7 mouse cellular contexts compared by ENCODE assay signal in genomic region chr14:55721700-55722437, GRCm38 (mm10). TPM values are rescaled to one million over a fixed set of nuclear protein-coding genes. Genes with fewer than 3 reads are reported as not detected.
A peak's percentile ranks its signal among the peaks of the same experiment; 100 is the strongest.
DNase-seq lines count a peak whose midpoint lies in the region; ATAC-seq and TF ChIP-seq lines count a peak whose summit lies in the region.

TSS of gene Rabggta (minus strand) at chr14:55722263.

- peaks cover 17% of the 10 kb centered on the region; the same call in 1 of the 2 replicates for H3K36me3 ChIP-seq in embryonic facial prominence, embryonic 12.5 days
- H3K36me3 ChIP-seq in kidney, adult 2 months (ENCODE audit: control insufficient read depth, insufficient read depth, low read length), result no peaks in the 10 kb centered on the region
- peaks cover 26% of the 10 kb centered on the region for H3K36me3 ChIP-seq in limb, embryonic 12.5 days
- H3K36me3 ChIP-seq in midbrain, embryonic 15.5 days (replicated peaks), result no peaks in the 10 kb centered on the region; the same call in 1 of the 2 replicates
- H3K36me3 ChIP-seq in spleen, adult 2 months (ENCODE audit: control insufficient read depth, insufficient read depth, low read length), result peaks cover 22% of the 10 kb centered on the region

- ATAC-seq in embryonic facial prominence, embryonic 12.5 days (ENCODE audit: insufficient number of reproducible peaks, insufficient read depth, low FRiP score, low TSS enrichment), result peak; percentile 95
- peak; percentile 96 for ATAC-seq in limb, embryonic 12.5 days (ENCODE audit: insufficient number of reproducible peaks, insufficient read depth, low FRiP score, low TSS enrichment, low read depth)
- peak; percentile 98 for ATAC-seq in midbrain, embryonic 15.5 days (replicated peaks)

- no peaks in the 10 kb centered on the region for H3K27me3 ChIP-seq in embryonic facial prominence, embryonic 12.5 days
- no peaks in the 10 kb centered on the region for H3K27me3 ChIP-seq in kidney, adult 2 months (replicated peaks; ENCODE audit: control insufficient read depth, insufficient read depth, low read length)
- H3K27me3 ChIP-seq in limb, embryonic 12.5 days, result no peaks in the 10 kb centered on the region
- H3K27me3 ChIP-seq in midbrain, embryonic 15.5 days (replicated peaks), result no peaks in the 10 kb centered on the region
- no peaks in the 10 kb centered on the region for H3K27me3 ChIP-seq in spleen, adult 2 months (ENCODE audit: control insufficient read depth, insufficient read depth, low read length)

- peak; percentile 92 for DNase-seq in adrenal gland, postnatal 25 days
- peak; percentile 92 for DNase-seq in heart, adult 18-20 months
- peak; percentile 97 for DNase-seq in kidney, adult 2 months
- DNase-seq in spleen, adult 2 months (ENCODE audit: low read depth in 1 of 2, low spot score in 2 of 2), result peak; percentile 87 to 95

- no peaks in the 10 kb centered on the region for H3K9me3 ChIP-seq in embryonic facial prominence, embryonic 12.5 days
- H3K9me3 ChIP-seq in limb, embryonic 12.5 days, result no peaks in the 10 kb centered on the region
- no peaks in the 10 kb centered on the region for H3K9me3 ChIP-seq in midbrain, embryonic 15.5 days

- H3K9ac ChIP-seq in embryonic facial prominence, embryonic 12.5 days, result peak within 1 kb of the TSS; percentile 64
- H3K9ac ChIP-seq in limb, embryonic 12.5 days (replicated peaks), result peak within 1 kb of the TSS; percentile 70
- H3K9ac ChIP-seq in midbrain, embryonic 15.5 days, result peak within 1 kb of the TSS; percentile 81

- WGBS in embryonic facial prominence, embryonic 12.5 days, result under 1% methylated on average over 50 of the region's 50 CpGs
- under 1% methylated on average over 50 of the region's 50 CpGs for WGBS in kidney, adult 2 months
- 1% methylated on average over 50 of the region's 50 CpGs for WGBS in limb, embryonic 12.5 days
- WGBS in midbrain, embryonic 15.5 days, result under 1% methylated on average over 31 of the region's 50 CpGs
- under 1% methylated on average over 50 of the region's 50 CpGs for WGBS in spleen, adult 2 months

- TF ChIP-seq CTCF in kidney, adult 2 months (conservative IDR thresholded peaks at IDR 0.05; ENCODE audit: insufficient read depth, insufficient read length, low read depth, low read length), result peak; percentile 92
- TF ChIP-seq CTCF in spleen, adult 2 months (IDR thresholded peaks at IDR 0.05; ENCODE audit: extremely low read depth, insufficient read depth, insufficient read length, insufficient replicate concordance), result peak; percentile 97

- no peak for TF ChIP-seq POLR2A in kidney, adult 2 months (IDR thresholded peaks at IDR 0.05; ENCODE audit: low read depth, low read length)
- TF ChIP-seq POLR2A in spleen, adult 2 months (IDR thresholded peaks at IDR 0.05; ENCODE audit: low read depth, low read length), result peak; percentile 36

- peak within 1 kb of the TSS; percentile 73 for H3K27ac ChIP-seq in embryonic facial prominence, embryonic 12.5 days
- peak within 1 kb of the TSS; percentile 88 for H3K27ac ChIP-seq in kidney, adult 2 months (ENCODE audit: insufficient read depth, low read depth, low read length)
- peak within 1 kb of the TSS; percentile 78 for H3K27ac ChIP-seq in limb, embryonic 12.5 days
- H3K27ac ChIP-seq in midbrain, embryonic 15.5 days, result peak within 1 kb of the TSS; percentile 89
- H3K27ac ChIP-seq in spleen, adult 2 months (ENCODE audit: insufficient read depth, low read length), result peak within 1 kb of the TSS; percentile 81

- H3K4me2 ChIP-seq in embryonic facial prominence, embryonic 12.5 days (replicated peaks), result peak within 1 kb of the TSS; percentile 66
- peak within 1 kb of the TSS; percentile 67 for H3K4me2 ChIP-seq in limb, embryonic 12.5 days
- peak within 1 kb of the TSS; percentile 52 for H3K4me2 ChIP-seq in midbrain, embryonic 15.5 days

- H3K4me3 ChIP-seq in embryonic facial prominence, embryonic 12.5 days, result peak within 1 kb of the TSS; percentile 66
- peak within 1 kb of the TSS; percentile 92 for H3K4me3 ChIP-seq in kidney, adult 2 months (ENCODE audit: insufficient read depth, low read depth, low read length)
- peak within 1 kb of the TSS; percentile 77 for H3K4me3 ChIP-seq in limb, embryonic 12.5 days (replicated peaks)
- H3K4me3 ChIP-seq in midbrain, embryonic 15.5 days, result peak within 1 kb of the TSS; percentile 82
- H3K4me3 ChIP-seq in spleen, adult 2 months (ENCODE audit: extremely low read depth, insufficient read depth, insufficient read length), result peak within 1 kb of the TSS; percentile 95

- H3K4me1 ChIP-seq in embryonic facial prominence, embryonic 12.5 days, result 0 out of 2 replicates have a peak, but pooled peaks cover 4% of the 10 kb centered on the region
- peaks cover 20% of the 10 kb centered on the region; the same call in 1 of the 2 replicates for H3K4me1 ChIP-seq in kidney, adult 2 months (ENCODE audit: control insufficient read depth, insufficient read depth, low read length)
- peaks cover 9% of the 10 kb centered on the region for H3K4me1 ChIP-seq in limb, embryonic 12.5 days (replicated peaks)
- peaks cover 13% of the 10 kb centered on the region for H3K4me1 ChIP-seq in midbrain, embryonic 15.5 days
- H3K4me1 ChIP-seq in spleen, adult 2 months (ENCODE audit: control insufficient read depth, insufficient read depth, insufficient read length), result peaks cover 12% of the 10 kb centered on the region; the same call in 1 of the 2 replicates

RNA-seq across cellular contexts. Expression of gene Rabggta, which starts in this region (rescaled TPM):
- total RNA-seq in adrenal gland, postnatal 25 days (2021), result 23.7 and 28.1 TPM in 2 replicates
- polyA plus RNA-seq in embryonic facial prominence, embryonic 12.5 days (2016; fragmentation: Nextera tagmentation; extraction: Ambion mirVana), result 27.8 and 30.3 TPM in 2 replicates
- total RNA-seq in heart, adult 18-20 months (2021), result 10 to 100 TPM; 14.8 to 15.8 TPM
- 70.0 and 86.9 TPM in 2 replicates for polyA plus RNA-seq in kidney, adult 2 months (2012; rRNA removed)
- polyA plus RNA-seq in limb, embryonic 12.5 days (2016; fragmentation: Nextera tagmentation; extraction: Ambion mirVana), result 27.3 and 29.0 TPM in 2 replicates
- polyA plus RNA-seq in midbrain, embryonic 15.5 days (2015; fragmentation: Nextera tagmentation; extraction: Ambion mirVana), result 56.7 and 61.4 TPM in 2 replicates
- 47.3 and 62.6 TPM in 2 replicates for polyA plus RNA-seq in spleen, adult 2 months (2012; rRNA removed)

Comparison
In these comparisons a context has a peak if more than half of its experiments do, and no peak if none do; other contexts are left out.
1. Peak in every context shown above with its lines: DNase-seq, ATAC-seq, H3K4me3 ChIP-seq and H3K27ac ChIP-seq.